Mouse (Mus musculus) fat pad, adult 2 months (tissue): ENCODE data around the gene Zfp367.

Source experiments
- DNase-seq: peaks from one replicate; pipeline ENCODE4 v3.0.0-alpha.2; 2011; ENCODE audit warnings: low read depth, low spot score; ENCODE audit errors: extremely low read depth

Gene Zfp367

DNA sequence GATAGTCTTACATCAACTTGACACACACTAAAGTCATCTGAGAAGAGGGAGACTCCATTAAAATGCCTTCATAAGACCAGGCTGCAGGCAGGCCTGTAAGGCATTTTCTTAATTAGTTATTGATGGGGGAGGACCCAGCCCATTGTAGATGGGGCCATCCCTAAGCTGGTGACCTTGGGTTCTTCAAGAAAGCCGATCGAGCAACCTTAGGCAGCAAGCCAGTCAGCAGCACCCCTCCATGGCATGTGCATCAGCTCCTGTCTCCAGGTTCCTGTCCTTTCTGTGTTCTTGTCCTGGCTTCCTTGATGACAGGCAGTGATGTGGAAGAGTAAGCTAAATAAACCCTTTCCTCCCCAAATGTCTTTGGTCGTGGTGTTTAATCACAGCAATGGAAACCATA lies 60.9 kb downstream of the Zfp367 start:
- no peak for DNase-seq

DNA sequence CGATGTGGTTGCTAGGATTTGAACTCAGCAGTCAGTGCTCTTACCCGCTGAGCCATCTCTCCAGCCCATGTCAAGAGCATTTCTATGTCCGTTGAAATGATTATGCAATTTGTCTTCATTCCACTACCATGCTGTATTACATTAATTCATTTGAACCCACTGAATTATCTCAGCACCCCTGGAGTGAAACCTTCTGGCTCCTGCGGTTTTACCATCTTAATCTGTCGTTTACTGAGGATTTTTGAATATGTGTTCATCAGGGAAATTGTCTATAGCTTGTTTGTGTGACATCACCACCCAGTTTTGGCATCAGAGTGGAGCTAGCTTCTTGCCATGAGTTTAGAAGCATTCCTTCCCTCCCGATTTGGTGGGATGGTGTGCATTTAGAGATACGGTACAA lies 62.0 kb downstream of the Zfp367 start:
- no peak for DNase-seq

DNA sequence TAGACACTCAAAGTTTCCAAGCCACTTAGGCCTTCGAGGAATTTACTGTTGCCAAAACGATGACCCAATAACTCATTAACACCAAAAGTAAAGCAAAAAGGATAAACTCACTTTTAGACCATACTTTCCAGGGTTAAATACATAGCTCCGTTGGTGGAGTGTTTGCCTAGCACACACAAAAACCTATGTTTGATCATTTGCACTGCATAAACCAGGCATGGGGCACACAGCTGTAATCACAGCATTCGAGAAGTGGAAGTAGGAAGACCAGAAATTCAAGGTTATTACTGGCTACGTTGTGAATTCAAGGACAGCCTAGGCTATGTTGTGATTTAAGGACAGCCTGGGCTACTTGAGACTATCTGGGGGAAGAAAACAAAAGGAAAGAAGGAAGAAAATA lies 62.7 kb downstream of the Zfp367 start:
- no peak for DNase-seq

DNA sequence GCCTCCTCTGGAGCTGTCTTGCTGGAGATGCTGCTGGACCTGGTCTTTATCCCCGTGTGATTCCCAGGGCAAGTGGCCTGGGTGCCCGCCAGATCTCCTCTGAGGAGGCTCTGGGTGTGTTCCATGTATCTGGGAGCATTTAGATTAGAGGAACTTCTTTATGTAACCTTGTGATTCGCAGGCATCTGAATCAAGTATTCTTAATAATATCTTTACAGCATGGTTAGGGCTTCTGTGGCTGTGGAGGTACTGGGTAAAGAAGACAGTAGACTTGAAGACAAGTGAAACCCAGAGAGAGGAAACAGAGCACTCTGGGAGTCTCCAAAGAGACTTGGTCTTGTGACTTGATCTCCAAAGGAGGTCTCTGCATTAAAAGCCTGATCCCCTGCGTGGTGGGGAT lies 63.9 kb downstream of the Zfp367 start, which contains the start of gene Hsd17b3:
Hsd17b3 (minus strand) TSS at position 101 of the 400 bp plus-strand sequence.
- DNase-seq, result no peak

DNA sequence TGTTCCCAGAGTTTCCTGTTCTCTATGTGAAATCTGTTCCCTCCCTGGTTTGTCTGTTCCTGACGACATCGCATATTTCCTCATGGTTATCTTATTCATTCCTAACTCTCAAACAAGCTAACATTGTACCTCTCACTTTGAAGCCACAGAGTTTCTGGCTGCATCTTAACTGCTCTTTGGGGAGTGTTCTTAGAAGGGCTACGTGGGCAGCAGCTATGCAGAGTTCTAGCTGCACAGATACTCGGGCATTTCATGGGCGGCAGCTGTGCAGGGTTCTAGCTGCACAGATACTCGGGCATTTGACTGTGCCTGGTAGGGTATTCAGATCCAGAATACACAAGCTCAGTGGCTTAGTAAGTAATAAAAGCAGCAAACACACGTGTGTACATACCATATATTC lies 64.9 kb downstream of the Zfp367 start:
- DNase-seq, result no peak

DNA sequence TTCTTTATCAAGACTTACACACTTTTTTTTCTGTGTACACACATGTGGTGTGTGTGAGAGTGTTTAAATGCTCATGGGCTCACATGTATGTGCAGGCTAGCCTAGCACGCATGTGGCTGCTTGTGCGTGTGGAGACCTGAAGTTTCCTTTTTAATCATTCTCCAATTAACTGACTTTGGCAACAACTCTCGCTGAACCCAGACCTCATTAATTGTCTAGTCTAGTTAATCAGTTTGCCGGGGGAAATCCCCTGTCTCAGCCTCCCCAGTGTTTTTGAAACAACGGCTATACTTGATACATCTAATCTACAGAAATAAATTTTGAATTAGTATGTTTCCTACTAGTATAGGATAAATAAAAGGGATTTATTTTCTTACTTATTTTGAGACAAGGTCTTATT lies 67.0 kb downstream of the Zfp367 start:
- DNase-seq, result no peak

DNA sequence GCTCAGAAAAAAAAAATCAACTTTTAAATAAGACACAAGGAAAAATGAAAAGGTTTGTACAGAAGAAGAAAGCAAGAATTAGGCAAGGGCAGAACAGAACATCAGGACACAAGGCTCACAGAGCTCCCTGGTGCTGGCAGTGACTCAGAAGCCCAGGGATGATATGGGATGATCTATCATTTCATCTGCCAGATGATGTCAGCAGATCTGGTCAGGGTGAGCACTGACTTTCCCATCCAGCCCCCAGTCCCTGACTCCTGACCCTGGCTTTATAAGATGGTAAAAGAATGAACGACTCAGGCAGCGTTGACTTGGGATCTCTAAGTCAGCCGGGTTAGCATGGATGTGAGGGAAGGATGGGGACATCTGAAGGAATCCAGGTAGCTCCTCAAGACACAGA lies 69.7 kb downstream of the Zfp367 start:
- no peak for DNase-seq
